Mouse (Mus musculus): ENCODE measurements around the gene Pak4. TPM values are rescaled to one million over a fixed set of nuclear protein-coding genes. Genes with fewer than 3 reads are reported as not detected.
"Not testable (repeated sequence)": the region's sequence is repeated elsewhere in the genome, so short reads cannot be mapped to it uniquely, and the experiment has no call there.

Pak4 gene
- polyA plus RNA-seq, 1 experiment = 36.9 TPM

GRCm38 (mm10) chr7:28540526-28540925 is 57.5 kb downstream of the Pak4 start, which contains the start of gene Sycn:
TSS of gene Sycn (plus strand) at chr7:28540885.
- Histone ChIP-seq H3K36me3 (ENCODE audit: control insufficient read depth, insufficient read depth, low read length) (no peaks in the 10 kb centered on the region), H3K27ac (ENCODE audit: insufficient read depth, low read depth, low read length) (no peak within 1 kb of the TSS), H3K4me1 (ENCODE audit: control insufficient read depth, insufficient read depth, low read length) (no peaks in the 10 kb centered on the region; the same call in 1 of the 2 replicates), H3K4me3 (ENCODE audit: insufficient read depth, low read depth, low read length) (no peak within 1 kb of the TSS), H3K27me3 (replicated peaks; ENCODE audit: control insufficient read depth, insufficient read depth, low read length) (no peaks in the 10 kb centered on the region)
- TF ChIP-seq POLR2A (IDR thresholded peaks at IDR 0.05; ENCODE audit: low read depth, low read length) (no peak), CTCF (conservative IDR thresholded peaks at IDR 0.05; ENCODE audit: insufficient read depth, insufficient read length, low read depth, low read length) (no peak)
- no peak for DNase-seq
- WGBS = 68% methylated on average over 4 of the region's 4 CpGs

DNA sequence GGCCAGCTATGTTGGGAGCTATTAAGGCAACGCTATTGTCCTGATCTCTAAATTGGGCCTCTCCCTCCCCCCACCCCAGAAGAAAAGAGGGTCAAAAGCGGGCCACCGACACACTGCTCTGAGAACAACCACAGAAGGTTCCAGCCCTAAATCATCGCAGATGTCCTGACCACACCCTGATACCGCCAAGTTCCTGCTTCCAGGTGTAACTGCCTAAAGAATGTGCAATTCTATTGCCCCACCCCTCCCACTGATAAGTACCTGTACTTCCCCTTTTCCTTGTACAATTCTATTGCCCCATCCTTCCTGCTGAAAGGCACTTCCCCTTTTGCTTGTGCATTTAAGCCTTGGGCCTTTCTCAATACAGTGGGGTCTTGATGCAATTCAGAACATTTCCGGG is 59.1 kb downstream of the Pak4 start:
- H3K4me3 ChIP-seq (ENCODE audit: insufficient read depth, low read depth, low read length); H3K4me1 ChIP-seq (ENCODE audit: control insufficient read depth, insufficient read depth, low read length); H3K27me3 ChIP-seq (replicated peaks; ENCODE audit: control insufficient read depth, insufficient read depth, low read length); H3K27ac ChIP-seq (ENCODE audit: insufficient read depth, low read depth, low read length); H3K36me3 ChIP-seq (ENCODE audit: control insufficient read depth, insufficient read depth, low read length); DNase-seq: not testable (repeated sequence)
- 91% methylated on average over 6 of the region's 6 CpGs for WGBS

- DNase-seq = no peak
- no peaks in the 10 kb centered on the region for H3K27me3 ChIP-seq (replicated peaks; ENCODE audit: control insufficient read depth, insufficient read depth, low read length)
- no peaks in the 10 kb centered on the region; the same call in 1 of the 2 replicates for H3K4me1 ChIP-seq (ENCODE audit: control insufficient read depth, insufficient read depth, low read length)
- TF ChIP-seq POLR2A (IDR thresholded peaks at IDR 0.05; ENCODE audit: low read depth, low read length) (no peak), CTCF (conservative IDR thresholded peaks at IDR 0.05; ENCODE audit: insufficient read depth, insufficient read length, low read depth, low read length) (no peak)
- 71% methylated on average over 8 of the region's 8 CpGs for WGBS
- no peak overlapping the region for H3K4me3 ChIP-seq (ENCODE audit: insufficient read depth, low read depth, low read length)
- H3K27ac ChIP-seq (ENCODE audit: insufficient read depth, low read depth, low read length) = peak overlapping the region; percentile 26; the same call in 1 of the 2 replicates
- no peaks in the 10 kb centered on the region for H3K36me3 ChIP-seq (ENCODE audit: control insufficient read depth, insufficient read depth, low read length)
These were observed 66.0 kb downstream of the Pak4 start for GRCm38 (mm10) chr7:28532005-28532404.

DNA sequence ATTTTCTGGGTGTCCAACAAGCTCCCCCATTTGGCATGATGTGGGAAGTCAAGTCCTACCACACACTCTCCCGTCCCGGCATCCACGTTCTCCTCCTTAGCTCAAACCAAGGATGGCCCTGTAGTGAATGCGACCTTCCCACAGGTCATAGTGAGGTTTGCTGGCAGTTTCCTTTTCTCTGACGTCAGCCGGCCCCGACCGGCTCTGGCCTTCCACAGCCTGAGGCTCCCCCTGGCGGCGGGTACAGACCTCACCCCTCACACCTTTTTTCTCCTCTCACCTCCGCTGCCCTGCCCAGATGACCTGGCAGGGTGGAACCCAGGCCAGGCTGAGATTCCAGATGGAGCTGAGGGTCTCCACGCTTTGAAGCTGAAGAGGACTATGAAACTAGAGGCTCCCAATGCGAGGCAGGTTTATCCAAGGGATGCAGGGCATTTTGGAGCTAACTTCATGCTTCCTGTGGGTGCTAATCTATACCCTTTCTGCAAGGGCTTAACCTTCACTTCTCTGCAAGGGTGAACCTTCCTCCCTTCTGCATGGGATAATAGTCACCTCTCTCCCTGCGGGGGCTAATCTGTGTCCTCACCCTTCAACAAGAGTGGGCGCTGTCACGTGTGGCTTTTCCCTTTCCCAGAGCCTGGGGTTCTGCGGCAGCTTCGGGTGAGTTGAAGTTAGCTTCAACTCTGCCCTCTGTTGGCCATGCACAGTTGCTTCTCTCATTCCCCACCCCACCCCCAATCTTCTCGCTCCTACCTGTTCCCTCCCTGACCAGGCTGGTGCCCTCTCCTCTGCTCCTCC is 69.9 kb downstream of the Pak4 start:
- Histone ChIP-seq H3K27me3 (replicated peaks; ENCODE audit: control insufficient read depth, insufficient read depth, low read length) (no peaks in the 10 kb centered on the region), H3K4me1 (ENCODE audit: control insufficient read depth, insufficient read depth, low read length) (no peaks in the 10 kb centered on the region), H3K36me3 (ENCODE audit: control insufficient read depth, insufficient read depth, low read length) (no peaks in the 10 kb centered on the region), H3K4me3 (ENCODE audit: insufficient read depth, low read depth, low read length) (no peak overlapping the region), H3K27ac (ENCODE audit: insufficient read depth, low read depth, low read length) (peak overlapping the region; percentile 19; the same call in 1 of the 2 replicates)
- peak; percentile 86 for DNase-seq
- WGBS = 5% methylated on average over 19 of the region's 19 CpGs
- TF ChIP-seq POLR2A (IDR thresholded peaks at IDR 0.05; ENCODE audit: low read depth, low read length) = no peak
- TF ChIP-seq CTCF (conservative IDR thresholded peaks at IDR 0.05; ENCODE audit: insufficient read depth, insufficient read length, low read depth, low read length) = peak; percentile 77

- H3K36me3 ChIP-seq (ENCODE audit: control insufficient read depth, insufficient read depth, low read length); DNase-seq; H3K4me3 ChIP-seq (ENCODE audit: insufficient read depth, low read depth, low read length); H3K27me3 ChIP-seq (replicated peaks; ENCODE audit: control insufficient read depth, insufficient read depth, low read length); H3K27ac ChIP-seq (ENCODE audit: insufficient read depth, low read depth, low read length); H3K4me1 ChIP-seq (ENCODE audit: control insufficient read depth, insufficient read depth, low read length): not testable (repeated sequence)
- 82% methylated on average over 5 of the region's 6 CpGs for WGBS
These were observed 75.4 kb downstream of the Pak4 start, which contains the start of gene Ifnl3 for GRCm38 (mm10) chr7:28522536-28522935. TSS of gene Ifnl3 (plus strand) at chr7:28522836.

DNA sequence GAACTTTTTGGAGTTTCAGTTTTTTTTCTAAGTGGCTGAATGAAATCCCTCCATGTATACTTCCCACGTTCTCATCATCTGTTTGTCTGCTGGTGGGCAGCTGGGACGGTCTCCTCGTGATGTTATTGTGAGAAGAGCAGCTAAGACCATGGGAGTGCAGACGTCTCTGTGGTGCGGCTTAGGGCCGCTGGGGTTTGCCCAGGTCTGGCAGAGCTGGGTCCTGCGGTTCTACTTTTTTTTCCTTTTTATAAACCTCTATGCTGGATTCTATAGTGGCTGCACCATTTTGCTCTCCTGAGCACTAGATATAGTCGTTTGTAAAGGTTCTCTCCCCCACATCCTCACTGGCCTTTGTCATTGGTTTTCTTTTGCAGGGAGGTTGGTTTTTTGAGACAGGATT is 86.5 kb downstream of the Pak4 start:
- DNase-seq = no peak
- no peak for TF ChIP-seq POLR2A (IDR thresholded peaks at IDR 0.05; ENCODE audit: low read depth, low read length)
- no peak for TF ChIP-seq CTCF (conservative IDR thresholded peaks at IDR 0.05; ENCODE audit: insufficient read depth, insufficient read length, low read depth, low read length)
- Histone ChIP-seq H3K36me3 (ENCODE audit: control insufficient read depth, insufficient read depth, low read length) (no peaks in the 10 kb centered on the region), H3K4me3 (ENCODE audit: insufficient read depth, low read depth, low read length) (no peak overlapping the region), H3K4me1 (ENCODE audit: control insufficient read depth, insufficient read depth, low read length) (no peaks in the 10 kb centered on the region), H3K27ac (ENCODE audit: insufficient read depth, low read depth, low read length) (no peak overlapping the region), H3K27me3 (replicated peaks; ENCODE audit: control insufficient read depth, insufficient read depth, low read length) (no peaks in the 10 kb centered on the region)
- 64% methylated on average over 8 of the region's 8 CpGs for WGBS

GRCm38 (mm10) chr7:28510405-28510974 is 87.5 kb downstream of the Pak4 start, which contains the start of gene Ifnl2:
TSS of gene Ifnl2 (minus strand) at chr7:28510455.
- not testable (repeated sequence) for H3K4me1 ChIP-seq (ENCODE audit: control insufficient read depth, insufficient read depth, low read length); H3K36me3 ChIP-seq (ENCODE audit: control insufficient read depth, insufficient read depth, low read length); DNase-seq; H3K27ac ChIP-seq (ENCODE audit: insufficient read depth, low read depth, low read length); H3K4me3 ChIP-seq (ENCODE audit: insufficient read depth, low read depth, low read length); H3K27me3 ChIP-seq (replicated peaks; ENCODE audit: control insufficient read depth, insufficient read depth, low read length)
- 59% methylated on average over 8 of the region's 8 CpGs for WGBS

- WGBS = 71% methylated on average over 2 of the region's 2 CpGs
- not testable (repeated sequence) for DNase-seq
These were observed 88.9 kb downstream of the Pak4 start for GRCm38 (mm10) chr7:28509121-28509520.

More at GRCm38 (mm10) chr7:28509121-28509520, 88.9 kb downstream of the Pak4 start:
- not testable (repeated sequence) for H3K27me3 ChIP-seq (replicated peaks; ENCODE audit: control insufficient read depth, insufficient read depth, low read length); H3K36me3 ChIP-seq (ENCODE audit: control insufficient read depth, insufficient read depth, low read length); H3K4me3 ChIP-seq (ENCODE audit: insufficient read depth, low read depth, low read length); H3K4me1 ChIP-seq (ENCODE audit: control insufficient read depth, insufficient read depth, low read length); H3K27ac ChIP-seq (ENCODE audit: insufficient read depth, low read depth, low read length)
